Mouse (Mus musculus) small intestine, adult 10 weeks (tissue): ENCODE data around the gene Zfp579. TPM values are rescaled to one million over a fixed set of nuclear protein-coding genes. Genes with fewer than 3 reads are reported as not detected.

Experiments
- polyA plus RNA-seq: library from polyadenylated mRNA; stranded (reverse); fragments of 350-450 nt; fragmentation: Illumina TruSeq; extraction: RNeasy Lipid Tissue Mini Kit (QIAGEN cat#74804); gene quantifications from one replicate; pipeline ENCODE4 v1.2.3, GENCODE M21; 2014; ENCODE audit warnings: low replicate concordance

Gene Zfp579
- 8.2 TPM for polyA plus RNA-seq

GRCm38 (mm10) chr7:4996003-4996895, at the start of gene Zfp579:
Gene Zfp579 (minus strand): TSS chr7:4996158.

GRCm38 (mm10) chr7:5038109-5038732, 42.3 kb upstream of the Zfp579 start, which contains the start of gene Zfp784:
Gene Zfp784 (minus strand): TSS chr7:5038446.

GRCm38 (mm10) chr7:5033818-5034217, 37.9 kb upstream of the Zfp579 start, which contains the start of gene 4632433K11Rik:
Gene 4632433K11Rik (plus strand): TSS chr7:5034118.

GRCm38 (mm10) chr7:5020000-5020681, 24.2 kb upstream of the Zfp579 start, which contains the start of the genes Zfp865 and Ccdc106:
Gene Zfp865 (plus strand): TSS chr7:5020376.
Gene Ccdc106 (plus strand): TSS chr7:5020553.

GRCm38 (mm10) chr7:5015118-5016001, 19.4 kb upstream of the Zfp579 start, which contains the start of gene Gm44973:
Gene Gm44973 (plus strand): TSS chr7:5015496.

GRCm38 (mm10) chr7:5014251-5015117, 18.5 kb upstream of the Zfp579 start, which contains the start of the genes Zfp524 and Fiz1:
Gene Zfp524 (plus strand): TSS chr7:5014415.
Gene Fiz1 (minus strand): TSS chr7:5014697.

GRCm38 (mm10) chr7:4971068-4971467, 24.9 kb downstream of the Zfp579 start, which contains the start of gene Sbk3:
Gene Sbk3 (minus strand): TSS chr7:4971168.

GRCm38 (mm10) chr7:4964272-4964671, 31.7 kb downstream of the Zfp579 start, which contains the start of gene Sbk2:
Gene Sbk2 (minus strand): TSS chr7:4964406.

Other genes starting within 250 kb of the Zfp579 start
- gene Cox6b2, start 243.1 kb downstream of the Zfp579 start, polyA plus RNA-seq: not detected
- gene Fam71e2, start 224.9 kb downstream of the Zfp579 start, polyA plus RNA-seq: not detected
- gene Il11, start 213.3 kb downstream of the Zfp579 start, polyA plus RNA-seq: not detected
- gene Tmem190, start 213.2 kb downstream of the Zfp579 start, polyA plus RNA-seq: not detected
- gene Tmem238, start 206.5 kb downstream of the Zfp579 start, polyA plus RNA-seq: 1.0 TPM
- gene Rpl28, start 203.3 kb downstream of the Zfp579 start, polyA plus RNA-seq: 4.2 TPM
- gene Ube2s, start 183.6 kb downstream of the Zfp579 start, polyA plus RNA-seq: 2.9 TPM
- gene Shisa7, start 151.5 kb downstream of the Zfp579 start, polyA plus RNA-seq: 0.19 TPM
- gene Isoc2b, start 125.9 kb downstream of the Zfp579 start, polyA plus RNA-seq: 0.97 TPM
- 0.85 TPM for gene Isoc2a, start 119.0 kb downstream of the Zfp579 start, polyA plus RNA-seq
- gene Gm36210, start 89.6 kb downstream of the Zfp579 start, polyA plus RNA-seq: not detected
- gene Zfp628, start 80.9 kb downstream of the Zfp579 start, polyA plus RNA-seq: not detected
- gene Nat14, start 74.1 kb downstream of the Zfp579 start, polyA plus RNA-seq: 0.59 TPM
- gene Ssc5d, start 70.4 kb downstream of the Zfp579 start, polyA plus RNA-seq: not detected
- gene Sbk2, start 31.8 kb downstream of the Zfp579 start, polyA plus RNA-seq: not detected
- gene Sbk3, start 25.0 kb downstream of the Zfp579 start, polyA plus RNA-seq: not detected
- gene Zfp524, start 18.3 kb upstream of the Zfp579 start, polyA plus RNA-seq: not detected
- gene Fiz1, start 18.5 kb upstream of the Zfp579 start, polyA plus RNA-seq: 9.3 TPM
- 0.48 TPM for gene Gm44973, start 19.3 kb upstream of the Zfp579 start, polyA plus RNA-seq
- gene Zfp865, start 24.2 kb upstream of the Zfp579 start, polyA plus RNA-seq: 3.4 TPM
- not detected for gene Ccdc106, start 24.4 kb upstream of the Zfp579 start, polyA plus RNA-seq
- gene 4632433K11Rik, start 38.0 kb upstream of the Zfp579 start, polyA plus RNA-seq: 1.6 TPM
- gene Zfp784, start 42.3 kb upstream of the Zfp579 start, polyA plus RNA-seq: 6.2 TPM
- gene Zfp580, start 55.4 kb upstream of the Zfp579 start, polyA plus RNA-seq: 0.56 TPM
- 11.5 TPM for gene U2af2, start 66.0 kb upstream of the Zfp579 start, polyA plus RNA-seq
- gene Epn1, start 84.1 kb upstream of the Zfp579 start, polyA plus RNA-seq: 0.63 TPM
- gene Rfpl4, start 120.8 kb upstream of the Zfp579 start, polyA plus RNA-seq: not detected
- 2.1 TPM for gene Rasl2-9, start 129.8 kb upstream of the Zfp579 start, polyA plus RNA-seq
- not detected for gene Vmn1r55, start 153.5 kb upstream of the Zfp579 start, polyA plus RNA-seq
- not detected for gene Vmn1r56, start 200.6 kb upstream of the Zfp579 start, polyA plus RNA-seq
- not detected for gene Vmn1r57, start 222.3 kb upstream of the Zfp579 start, polyA plus RNA-seq